Mouse (Mus musculus): Measurements from ENCODE around the gene Rnase4. TPM values are rescaled to one million over a fixed set of nuclear protein-coding genes. Genes with fewer than 3 reads are reported as not detected.

The Rnase4 gene
- polyA plus RNA-seq, 1 experiment = 247 TPM

Other genes starting within 250 kb of the Rnase4 start
- 29.1 and 43.4 TPM in 2 replicates for gene Tep1, start 220.5 kb upstream of the Rnase4 start, polyA plus RNA-seq (2012; rRNA removed)
- gene Klhl33, start 193.6 kb upstream of the Rnase4 start, polyA plus RNA-seq (2012; rRNA removed) = 2.1 and 2.2 TPM in 2 replicates
- 88.0 and 102 TPM in 2 replicates for gene Osgep, start 166.2 kb upstream of the Rnase4 start, polyA plus RNA-seq (2012; rRNA removed)
- 53.7 and 58.3 TPM in 2 replicates for gene Apex1, start 166.1 kb upstream of the Rnase4 start, polyA plus RNA-seq (2012; rRNA removed)
- gene Pip4p1, start 160.2 kb upstream of the Rnase4 start, polyA plus RNA-seq (2012; rRNA removed) = 94.6 and 111 TPM in 2 replicates
- 73.0 and 74.1 TPM in 2 replicates for gene Pnp, start 160.0 kb upstream of the Rnase4 start, polyA plus RNA-seq (2012; rRNA removed)
- 59.5 and 96.5 TPM in 2 replicates for gene Gm49342, start 146.6 kb upstream of the Rnase4 start, polyA plus RNA-seq (2012; rRNA removed)
- 5.4 and 6.8 TPM in 2 replicates for gene Pnp2, start 135.1 kb upstream of the Rnase4 start, polyA plus RNA-seq (2012; rRNA removed)
- 894 and 1,367 TPM in 2 replicates for gene Rnase10, start 83.3 kb upstream of the Rnase4 start, polyA plus RNA-seq (2012; rRNA removed)
- 470 and 637 TPM in 2 replicates for gene Rnase9, start 49.2 kb upstream of the Rnase4 start, polyA plus RNA-seq (2012; rRNA removed)
- 17.1 and 17.8 TPM in 2 replicates for gene Rnase11, start 40.9 kb upstream of the Rnase4 start, polyA plus RNA-seq (2012; rRNA removed)
- gene Rnase12, start 33.4 kb upstream of the Rnase4 start, polyA plus RNA-seq (2012; rRNA removed) = 504 and 632 TPM in 2 replicates
- gene Olfr750, start 16.6 kb upstream of the Rnase4 start, polyA plus RNA-seq (2012; rRNA removed) = 0.09 TPM in 1 of 2 replicates, not detected in the other
- 13.6 and 20.6 TPM in 2 replicates for gene Ang, start 73 bp downstream of the Rnase4 start, polyA plus RNA-seq (2012; rRNA removed)
- gene Eddm3b, start 23.3 kb downstream of the Rnase4 start, polyA plus RNA-seq (2012; rRNA removed) = 172 and 185 TPM in 2 replicates
- 14.7 and 16.5 TPM in 2 replicates for gene Rnase6, start 32.8 kb downstream of the Rnase4 start, polyA plus RNA-seq (2012; rRNA removed)
- gene Rnase1, start 55.7 kb downstream of the Rnase4 start, polyA plus RNA-seq (2012; rRNA removed) = 5.1 and 7.5 TPM in 2 replicates
- gene Rnase2b, start 71.2 kb downstream of the Rnase4 start, polyA plus RNA-seq (2012; rRNA removed) = not detected in 2 replicates
- not detected in 2 replicates for gene Ang2, start 108.1 kb downstream of the Rnase4 start, polyA plus RNA-seq (2012; rRNA removed)
- not detected in 2 replicates for gene Ear14, start 112.3 kb downstream of the Rnase4 start, polyA plus RNA-seq (2012; rRNA removed)
- 0.28 and 15.0 TPM in 2 replicates for gene Rnase2a, start 165.0 kb downstream of the Rnase4 start, polyA plus RNA-seq (2012; rRNA removed)

Measured in gonadal fat pad, adult 2 months (tissue).